In the genomic region with DNA sequence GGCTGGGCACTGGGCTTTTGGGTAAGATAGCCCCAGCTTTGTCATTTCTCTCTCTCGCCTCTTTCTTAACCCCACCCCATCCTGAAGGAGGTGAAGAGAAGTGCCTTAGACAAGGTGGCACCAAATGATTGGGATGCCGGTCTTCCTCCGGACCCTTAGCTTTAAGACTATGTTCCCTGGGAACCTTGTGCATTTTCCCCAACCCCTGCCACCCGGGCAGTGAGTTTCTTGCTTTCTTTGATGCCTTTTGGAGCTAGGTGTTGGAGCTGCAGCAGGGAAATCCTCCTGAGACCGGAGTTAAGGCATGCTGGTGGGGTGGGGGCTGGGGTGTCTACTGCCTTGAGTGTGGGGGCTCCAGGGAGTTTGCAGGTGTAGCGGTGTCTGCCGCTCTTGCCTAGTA, we compare ENCODE assay signal across 10 mouse cellular contexts. TPM values are rescaled to one million over a fixed set of nuclear protein-coding genes. Genes with fewer than 3 reads are reported as not detected.
DNase-seq lines count a peak whose midpoint lies in the region; ATAC-seq and TF ChIP-seq lines count a peak whose summit lies in the region.
"Had no signal": no experiment of that assay in that cellular context is flagged by ENCODE, and none has a peak within 500 bp of the region (broad histone marks: within the 10 kb centered on the region; RNA-seq: fewer than 3 reads in every experiment).

No protein-coding gene starts in this region.

- no peak for ATAC-seq in heart, embryonic 11.5 days (replicated peaks; ENCODE audit: insufficient number of reproducible peaks, low FRiP score, low TSS enrichment)
- ATAC-seq in forebrain, embryonic 16.5 days: no peak
- ATAC-seq in liver, embryonic 15.5 days (ENCODE audit: insufficient read depth): no peak

- H3K9me3 ChIP-seq in heart, embryonic 11.5 days (replicated peaks; ENCODE audit: control insufficient read depth, low read length): no peaks in the 10 kb centered on the region
- no peaks in the 10 kb centered on the region for H3K9me3 ChIP-seq in CH12.LX (replicated peaks; ENCODE audit: low read length)
- no peaks in the 10 kb centered on the region for H3K9me3 ChIP-seq in forebrain, embryonic 16.5 days (ENCODE audit: control insufficient read depth, low read length)
- H3K9me3 ChIP-seq in liver, embryonic 15.5 days (replicated peaks): no peaks in the 10 kb centered on the region
- H3K9me3 ChIP-seq: megakaryocyte, embryonic 14.5 days had no signal

- H3K27me3 ChIP-seq in heart, embryonic 11.5 days (ENCODE audit: control insufficient read depth, insufficient read depth, low read length): peaks cover 58% of the 10 kb centered on the region
- H3K27me3 ChIP-seq in CH12.LX (replicated peaks): peaks cover 97% of the 10 kb centered on the region
- H3K27me3 ChIP-seq in forebrain, embryonic 16.5 days (replicated peaks; ENCODE audit: control insufficient read depth, insufficient read depth, low read length): peaks cover 87% of the 10 kb centered on the region
- peaks cover 94% of the 10 kb centered on the region for H3K27me3 ChIP-seq in liver, embryonic 15.5 days

- 4% methylated on average over 7 of the region's 7 CpGs for WGBS in heart, embryonic 11.5 days (ENCODE audit: insufficient replicate concordance)
- 3% methylated on average over 7 of the region's 7 CpGs for WGBS in forebrain, embryonic 16.5 days
- 12% methylated on average over 7 of the region's 7 CpGs for WGBS in liver, embryonic 15.5 days (ENCODE audit: insufficient replicate concordance)

- TF ChIP-seq CTCF in CH12.LX (conservative IDR thresholded peaks at IDR 0.05 in 1 of 2, IDR thresholded peaks at IDR 0.05 in 1 of 2; ENCODE audit: low read depth in 2 of 2, low read length in 2 of 2): no peak

- intact Hi-C loops in left cerebral cortex, postnatal 25 days (cut with DNase I): loop anchor here (2.0 kb wide), 1 partner anchor 16 kb away; no protein-coding TSS in a partner anchor

- no peak for TF ChIP-seq RAD21 in CH12.LX (IDR thresholded peaks at IDR 0.05; ENCODE audit: low read depth, low read length)

- no peak for TF ChIP-seq POLR2A in CH12.LX (IDR thresholded peaks at IDR 0.05; ENCODE audit: low read depth, low read length)

- TF ChIP-seq EP300 in CH12.LX (IDR thresholded peaks at IDR 0.05; ENCODE audit: low read length): no peak

- peak overlapping the region; percentile 60 for H3K4me3 ChIP-seq in heart, embryonic 11.5 days (ENCODE audit: low read depth, low read length)
- peak overlapping the region in 1 of 3 experiments; percentile 59 for H3K4me3 ChIP-seq in CH12.LX (replicated peaks in 1 of 3; ENCODE audit: low read depth in 2 of 3, low read length in 2 of 3, poor library complexity in 1 of 3)
- H3K4me3 ChIP-seq in forebrain, embryonic 16.5 days (replicated peaks; ENCODE audit: low read length): peak overlapping the region; percentile 60
- peak overlapping the region; percentile 42 for H3K4me3 ChIP-seq in liver, embryonic 15.5 days (replicated peaks)

- no peak for DNase-seq in heart, adult 11 months
- DNase-seq in CH12.LX (ENCODE audit: extremely low read depth): no peak
- DNase-seq in natural killer cell, adult 2 months (ENCODE audit: low spot score in 2 of 2): no peak
- no peak for DNase-seq in left cerebral cortex, postnatal 25 days (ENCODE audit: low spot score in 2 of 2)
- no peak for DNase-seq in adrenal gland, postnatal 10 days

- in situ Hi-C loops in CH12.LX (cut with MboI; ENCODE audit: low pct_ligation_motif_present, low pct_unique_long_range_greater_than_20kb, low sequenced_read_pairs): no loop called here

- peak overlapping the region; percentile 94 for H3K4me2 ChIP-seq in heart, embryonic 11.5 days
- H3K4me2 ChIP-seq in CH12.LX (ENCODE audit: insufficient read depth, low read depth, poor library complexity, severe bottlenecking): peak overlapping the region; percentile 87
- H3K4me2 ChIP-seq in forebrain, embryonic 16.5 days (ENCODE audit: low read length): peak overlapping the region; percentile 95
- H3K4me2 ChIP-seq in liver, embryonic 15.5 days: peak overlapping the region; percentile 65

- H3K27ac ChIP-seq in heart, embryonic 11.5 days (ENCODE audit: low read depth, low read length): no peak overlapping the region
- no peak overlapping the region for H3K27ac ChIP-seq in CH12.LX (ENCODE audit: insufficient read depth, low read depth)
- no peak overlapping the region for H3K27ac ChIP-seq in forebrain, embryonic 16.5 days (ENCODE audit: low read length)
- no peak overlapping the region for H3K27ac ChIP-seq in liver, embryonic 15.5 days (replicated peaks)

- H3K79me2 ChIP-seq in CH12.LX (replicated peaks; ENCODE audit: control insufficient read depth, extremely low read depth, insufficient read depth, poor library complexity, severe bottlenecking): no peaks in the 10 kb centered on the region

- H3K4me1 ChIP-seq in heart, embryonic 11.5 days (ENCODE audit: control insufficient read depth, insufficient read depth, low read length): peaks cover 40% of the 10 kb centered on the region
- H3K4me1 ChIP-seq in CH12.LX (ENCODE audit: control insufficient read depth in 1 of 2, insufficient read depth in 2 of 2): peaks cover 0 to 11% of the 10 kb centered on the region in 2 experiments; a peak in 2 of 4 replicates
- peaks cover 15% of the 10 kb centered on the region for H3K4me1 ChIP-seq in forebrain, embryonic 16.5 days (replicated peaks; ENCODE audit: control insufficient read depth, insufficient read depth, low read length)
- H3K4me1 ChIP-seq in liver, embryonic 15.5 days (replicated peaks): peaks cover 19% of the 10 kb centered on the region; the same call in 1 of the 2 replicates

- H3K36me3 ChIP-seq in heart, embryonic 11.5 days (ENCODE audit: control insufficient read depth, insufficient read depth, low read length): no peaks in the 10 kb centered on the region
- no peaks in the 10 kb centered on the region for H3K36me3 ChIP-seq in CH12.LX (replicated peaks in 1 of 2; ENCODE audit: control insufficient read depth in 1 of 2, insufficient read depth in 1 of 2, low read length in 1 of 2)
- H3K36me3 ChIP-seq in forebrain, embryonic 16.5 days (ENCODE audit: control insufficient read depth, insufficient read depth): no peaks in the 10 kb centered on the region
- H3K36me3 ChIP-seq in liver, embryonic 15.5 days (replicated peaks): no peaks in the 10 kb centered on the region

- dilution Hi-C loops in CH12.LX (cut with MboI; ENCODE audit: extremely low pct_ligation_motif_present, extremely low pct_unique_long_range_greater_than_20kb, low sequenced_read_pairs): no loop called here

- H3K9ac ChIP-seq in heart, embryonic 11.5 days (ENCODE audit: low read depth, low read length): no peak overlapping the region
- H3K9ac ChIP-seq in CH12.LX (ENCODE audit: insufficient read depth, low read depth): no peak overlapping the region
- peak overlapping the region; percentile 52 for H3K9ac ChIP-seq in forebrain, embryonic 16.5 days (replicated peaks; ENCODE audit: low read depth, low read length)
- H3K9ac ChIP-seq in liver, embryonic 15.5 days: no peak overlapping the region

TF ChIP-seq in CH12.LX, 34 proteins besides CTCF, POLR2A, EP300 and RAD21:
- TF ChIP-seq NRF1 (IDR thresholded peaks at IDR 0.05; ENCODE audit: low read depth, low read length): no peak

RNA-seq across cellular contexts. Expression of a gene that starts 0.9 kb away (rescaled TPM):
- 0.10 and 0.46 TPM in 2 replicates for polyA plus RNA-seq in heart, embryonic 11.5 days (2014; fragmentation: Nextera tagmentation; extraction: Ambion mirVana)
- 0.04 TPM in 1 of 2 replicates, not detected in the other for total RNA-seq in CH12.LX (2012; rRNA removed)
- 0.04 TPM in 1 of 2 replicates, not detected in the other for total RNA-seq in CH12.LX (2014; rRNA removed)
- not detected in 2 replicates for polyA plus RNA-seq in CH12.LX (2012; ENCODE audit: insufficient read length, low read depth)
- polyA plus RNA-seq in forebrain, embryonic 16.5 days (2015; fragmentation: Nextera tagmentation; extraction: Ambion mirVana): 0.24 and 0.27 TPM in 2 replicates
- polyA plus RNA-seq in liver, embryonic 15.5 days (2015; fragmentation: Nextera tagmentation; extraction: Ambion mirVana): 0.15 and 0.31 TPM in 2 replicates
- total RNA-seq in left cerebral cortex, postnatal 25 days (2021): 100 to 1,000 TPM in 1 of 2 experiments, 10 to 100 TPM in 1; 26.7 to 103 TPM
- 10 to 100 TPM in 1 of 2 experiments, 1 to 10 TPM in 1; 3.3 to 14.2 TPM for total RNA-seq in adrenal gland, postnatal 10 days (2021)

RNA-seq across cellular contexts. Expression of a gene that starts 21.5 kb away (rescaled TPM):
- 2.3 and 3.2 TPM in 2 replicates for polyA plus RNA-seq in heart, embryonic 11.5 days (2014; fragmentation: Nextera tagmentation; extraction: Ambion mirVana)
- total RNA-seq in CH12.LX (2012; rRNA removed): 0.04 TPM in 1 of 2 replicates, not detected in the other
- not detected in 2 replicates for total RNA-seq in CH12.LX (2014; rRNA removed)
- 0.07 TPM in 1 of 2 replicates, not detected in the other for polyA plus RNA-seq in CH12.LX (2012; ENCODE audit: insufficient read length, low read depth)
- 5.7 and 6.9 TPM in 2 replicates for polyA plus RNA-seq in forebrain, embryonic 16.5 days (2015; fragmentation: Nextera tagmentation; extraction: Ambion mirVana)
- 0.17 and 0.22 TPM in 2 replicates for polyA plus RNA-seq in liver, embryonic 15.5 days (2015; fragmentation: Nextera tagmentation; extraction: Ambion mirVana)
- 100 to 1,000 TPM; 245 to 264 TPM for total RNA-seq in left cerebral cortex, postnatal 25 days (2021)
- 1 to 10 TPM; 6.7 to 7.5 TPM for total RNA-seq in adrenal gland, postnatal 10 days (2021)

RNA-seq across cellular contexts. Expression of a gene that starts 42.7 kb away (rescaled TPM):
- polyA plus RNA-seq in heart, embryonic 11.5 days (2014; fragmentation: Nextera tagmentation; extraction: Ambion mirVana): not detected in 2 replicates
- not detected in 2 replicates for total RNA-seq in CH12.LX (2012; rRNA removed)
- total RNA-seq in CH12.LX (2014; rRNA removed): not detected in 2 replicates
- polyA plus RNA-seq in CH12.LX (2012; ENCODE audit: insufficient read length, low read depth): 0.14 and 0.17 TPM in 2 replicates
- 0.14 and 0.38 TPM in 2 replicates for polyA plus RNA-seq in forebrain, embryonic 16.5 days (2015; fragmentation: Nextera tagmentation; extraction: Ambion mirVana)
- polyA plus RNA-seq in liver, embryonic 15.5 days (2015; fragmentation: Nextera tagmentation; extraction: Ambion mirVana): 0.07 TPM in 2 replicates
- total RNA-seq in left cerebral cortex, postnatal 25 days (2021): 1 to 10 TPM; 1.1 to 1.5 TPM
- not detected for total RNA-seq in adrenal gland, postnatal 10 days (2021)
- total RNA-seq: gastrocnemius, postnatal 10 days had no signal
